Mouse (Mus musculus): ENCODE results near the gene Sema3d. TPM values are rescaled to one million over a fixed set of nuclear protein-coding genes. Genes with fewer than 3 reads are reported as not detected.

The Sema3d gene
- polyA plus RNA-seq, 1 experiment from 2014 or later = 7.9 TPM

DNA sequence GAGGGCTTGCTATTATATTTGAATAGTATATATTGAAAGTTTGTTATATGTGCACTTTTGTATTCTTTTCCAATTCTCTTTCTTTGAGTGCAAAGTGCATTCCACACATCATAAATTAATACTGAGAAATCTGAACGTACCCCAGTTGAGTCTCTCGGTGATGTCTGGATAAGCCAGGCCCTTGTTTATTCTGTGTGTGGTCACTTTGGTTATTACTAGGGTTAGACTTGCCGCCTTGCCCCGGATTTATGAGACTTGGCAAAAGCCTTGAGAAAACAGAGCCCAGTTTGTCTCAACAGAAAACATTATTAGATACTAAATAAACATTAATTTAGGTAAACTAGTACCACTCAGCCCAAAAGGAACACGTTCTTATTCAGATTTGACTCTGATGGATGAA lies 40.1 kb downstream of the Sema3d start:
- no peaks in the 10 kb centered on the region for H3K9me3 ChIP-seq (ENCODE audit: control insufficient read depth, low read length)
- H3K4me3 ChIP-seq (ENCODE audit: low read length) = no peak overlapping the region
- ATAC-seq (ENCODE audit: low read depth) = no peak
- no peak overlapping the region for H3K9ac ChIP-seq (ENCODE audit: low read length)
- 37% methylated on average over 5 of the region's 5 CpGs for WGBS
- no peaks in the 10 kb centered on the region for H3K4me1 ChIP-seq (replicated peaks; ENCODE audit: control insufficient read depth, insufficient read depth, low read length)
- no peak overlapping the region for H3K4me2 ChIP-seq (ENCODE audit: low read depth, low read length)
- H3K27ac ChIP-seq (ENCODE audit: low read length) = no peak overlapping the region
- H3K27me3 ChIP-seq (ENCODE audit: control insufficient read depth, insufficient read depth, low read depth, low read length) = no peaks in the 10 kb centered on the region
- no peaks in the 10 kb centered on the region for H3K36me3 ChIP-seq (ENCODE audit: control insufficient read depth, insufficient read depth, low read length)

GRCm38 (mm10) chr5:12441737-12442136 lies 58.6 kb downstream of the Sema3d start:
- no peak overlapping the region for H3K27ac ChIP-seq (ENCODE audit: low read length)
- H3K4me1 ChIP-seq (replicated peaks; ENCODE audit: control insufficient read depth, insufficient read depth, low read length) = no peaks in the 10 kb centered on the region
- ATAC-seq (ENCODE audit: low read depth) = no peak
- H3K27me3 ChIP-seq (ENCODE audit: control insufficient read depth, insufficient read depth, low read depth, low read length) = no peaks in the 10 kb centered on the region
- H3K4me2 ChIP-seq (ENCODE audit: low read depth, low read length) = no peak overlapping the region
- WGBS = 65% methylated on average over 1 of the region's 1 CpGs
- no peak overlapping the region for H3K4me3 ChIP-seq (ENCODE audit: low read length)
- no peak overlapping the region for H3K9ac ChIP-seq (ENCODE audit: low read length)
- no peaks in the 10 kb centered on the region for H3K9me3 ChIP-seq (ENCODE audit: control insufficient read depth, low read length)
- H3K36me3 ChIP-seq (ENCODE audit: control insufficient read depth, insufficient read depth, low read length) = no peaks in the 10 kb centered on the region

- Histone ChIP-seq H3K4me1 (replicated peaks; ENCODE audit: control insufficient read depth, insufficient read depth, low read length) (no peaks in the 10 kb centered on the region), H3K4me2 (ENCODE audit: low read depth, low read length) (no peak overlapping the region), H3K27ac (ENCODE audit: low read length) (no peak overlapping the region), H3K4me3 (ENCODE audit: low read length) (no peak overlapping the region), H3K27me3 (ENCODE audit: control insufficient read depth, insufficient read depth, low read depth, low read length) (no peaks in the 10 kb centered on the region), H3K36me3 (ENCODE audit: control insufficient read depth, insufficient read depth, low read length) (no peaks in the 10 kb centered on the region), H3K9me3 (ENCODE audit: control insufficient read depth, low read length) (no peaks in the 10 kb centered on the region), H3K9ac (ENCODE audit: low read length) (no peak overlapping the region)
- 54% methylated on average over 7 of the region's 7 CpGs for WGBS
- ATAC-seq (ENCODE audit: low read depth) = no peak
Measured at GRCm38 (mm10) chr5:12442176-12443105, 59.3 kb downstream of the Sema3d start.

DNA sequence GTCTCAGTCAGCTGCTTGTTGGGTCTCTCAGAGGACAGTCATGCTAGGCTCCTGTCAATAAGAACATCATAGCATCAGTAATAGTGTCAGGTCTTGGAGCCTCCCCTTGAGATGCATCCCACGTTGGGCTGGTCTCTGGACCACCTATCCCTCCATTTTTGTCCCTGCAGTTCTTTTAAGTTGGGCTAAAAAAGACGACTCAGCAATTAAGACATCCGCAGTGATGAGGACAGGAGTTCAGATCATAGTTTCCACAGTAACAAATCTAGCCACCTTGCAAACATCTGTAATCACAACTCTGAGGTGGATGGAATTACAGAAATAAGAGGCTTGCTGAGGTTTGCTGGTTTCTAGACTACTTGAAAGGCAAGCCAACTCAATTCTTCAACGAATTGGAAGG lies 67.9 kb downstream of the Sema3d start:
- Histone ChIP-seq H3K4me2 (ENCODE audit: low read depth, low read length) (no peak overlapping the region), H3K27me3 (ENCODE audit: control insufficient read depth, insufficient read depth, low read depth, low read length) (no peaks in the 10 kb centered on the region), H3K27ac (ENCODE audit: low read length) (no peak overlapping the region), H3K4me1 (replicated peaks; ENCODE audit: control insufficient read depth, insufficient read depth, low read length) (no peaks in the 10 kb centered on the region), H3K9me3 (ENCODE audit: control insufficient read depth, low read length) (no peaks in the 10 kb centered on the region), H3K4me3 (ENCODE audit: low read length) (no peak overlapping the region), H3K36me3 (ENCODE audit: control insufficient read depth, insufficient read depth, low read length) (no peaks in the 10 kb centered on the region), H3K9ac (ENCODE audit: low read length) (no peak overlapping the region)
- ATAC-seq (ENCODE audit: low read depth) = no peak
- WGBS = 85% methylated on average over 4 of the region's 4 CpGs

DNA sequence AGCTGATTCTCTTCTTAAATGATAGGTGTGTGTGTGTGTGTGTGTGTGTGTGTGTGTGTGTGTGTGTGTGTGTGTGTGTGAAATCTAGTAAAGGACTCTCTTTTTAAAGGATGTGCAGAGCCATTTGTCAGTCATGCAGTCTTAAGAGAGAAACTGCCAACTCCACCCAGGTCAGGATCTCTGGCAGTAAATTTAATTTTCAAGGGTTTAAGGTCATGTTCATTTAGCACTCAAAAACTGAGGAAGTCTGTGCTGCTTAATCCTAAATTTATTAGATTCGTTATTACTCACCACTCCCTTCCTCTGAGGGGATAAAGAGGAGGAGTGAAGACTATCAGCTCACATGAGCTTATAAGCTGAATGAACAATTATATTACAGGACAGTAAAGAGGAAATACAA lies 71.8 kb downstream of the Sema3d start:
- Histone ChIP-seq H3K27ac (ENCODE audit: low read length) (no peak overlapping the region), H3K4me2 (ENCODE audit: low read depth, low read length) (no peak overlapping the region), H3K9ac (ENCODE audit: low read length) (no peak overlapping the region), H3K9me3 (ENCODE audit: control insufficient read depth, low read length) (no peaks in the 10 kb centered on the region), H3K4me3 (ENCODE audit: low read length) (no peak overlapping the region), H3K4me1 (replicated peaks; ENCODE audit: control insufficient read depth, insufficient read depth, low read length) (no peaks in the 10 kb centered on the region), H3K36me3 (ENCODE audit: control insufficient read depth, insufficient read depth, low read length) (no peaks in the 10 kb centered on the region), H3K27me3 (ENCODE audit: control insufficient read depth, insufficient read depth, low read depth, low read length) (no peaks in the 10 kb centered on the region)
- WGBS = 62% methylated on average over 1 of the region's 1 CpGs
- ATAC-seq (ENCODE audit: low read depth) = no peak

- Histone ChIP-seq H3K36me3 (ENCODE audit: control insufficient read depth, insufficient read depth, low read length) (no peaks in the 10 kb centered on the region), H3K9ac (ENCODE audit: low read length) (no peak overlapping the region), H3K4me3 (ENCODE audit: low read length) (no peak overlapping the region), H3K4me1 (replicated peaks; ENCODE audit: control insufficient read depth, insufficient read depth, low read length) (no peaks in the 10 kb centered on the region), H3K9me3 (ENCODE audit: control insufficient read depth, low read length) (no peaks in the 10 kb centered on the region), H3K27ac (ENCODE audit: low read length) (no peak overlapping the region), H3K27me3 (ENCODE audit: control insufficient read depth, insufficient read depth, low read depth, low read length) (no peaks in the 10 kb centered on the region), H3K4me2 (ENCODE audit: low read depth, low read length) (no peak overlapping the region)
- ATAC-seq (ENCODE audit: low read depth) = no peak
- 72% methylated on average over 1 of the region's 1 CpGs for WGBS
Measured at GRCm38 (mm10) chr5:12457509-12457908, 74.3 kb downstream of the Sema3d start.

DNA sequence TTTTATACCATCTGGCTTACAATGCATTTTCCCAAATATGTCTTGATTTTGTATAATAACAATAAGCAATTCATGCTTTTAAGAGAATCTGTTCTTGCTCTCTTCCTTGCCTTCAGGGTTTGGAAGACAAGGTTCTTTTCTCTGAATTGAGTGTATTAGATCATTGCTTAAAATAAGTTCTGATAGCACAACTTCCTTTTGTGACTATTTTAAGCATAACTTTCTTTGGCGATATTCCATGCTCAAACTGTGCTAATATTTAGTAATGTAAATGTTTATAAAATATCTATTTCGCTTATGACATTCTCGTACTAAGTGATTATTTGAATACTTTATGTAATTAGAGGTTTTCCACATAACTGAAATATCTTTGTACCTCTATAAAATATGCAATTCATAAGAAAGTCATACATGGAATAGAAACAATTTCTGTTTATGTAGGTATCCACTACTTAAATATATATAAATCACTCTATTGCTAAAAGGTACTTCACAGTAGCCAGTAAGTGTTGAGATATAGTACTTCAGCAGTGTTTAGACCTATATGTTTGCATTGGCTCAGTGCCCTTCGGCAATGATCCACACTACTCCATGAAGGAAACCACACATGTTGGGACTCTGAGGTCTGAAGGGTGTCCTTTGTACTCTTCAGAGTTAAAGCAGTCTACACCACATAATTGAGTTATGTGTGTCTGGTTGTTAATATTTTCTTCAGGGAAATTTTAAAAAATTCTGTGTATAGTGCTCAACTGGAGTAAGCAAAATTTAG lies 84.6 kb downstream of the Sema3d start:
- no peak overlapping the region for H3K9ac ChIP-seq (ENCODE audit: low read length)
- 12% methylated on average over 4 of the region's 4 CpGs for WGBS
- ATAC-seq (ENCODE audit: low read depth) = peak; percentile 85

GRCm38 (mm10) chr5:12474904-12475638 lies 91.9 kb downstream of the Sema3d start:
- Histone ChIP-seq H3K4me3 (ENCODE audit: low read length) (no peak overlapping the region), H3K27ac (ENCODE audit: low read length) (no peak overlapping the region), H3K4me2 (ENCODE audit: low read depth, low read length) (no peak overlapping the region), H3K9ac (ENCODE audit: low read length) (no peak overlapping the region), H3K27me3 (ENCODE audit: control insufficient read depth, insufficient read depth, low read depth, low read length) (no peaks in the 10 kb centered on the region), H3K36me3 (ENCODE audit: control insufficient read depth, insufficient read depth, low read length) (no peaks in the 10 kb centered on the region), H3K4me1 (replicated peaks; ENCODE audit: control insufficient read depth, insufficient read depth, low read length) (no peaks in the 10 kb centered on the region), H3K9me3 (ENCODE audit: control insufficient read depth, low read length) (no peaks in the 10 kb centered on the region)
- ATAC-seq (ENCODE audit: low read depth) = no peak
- 58% methylated on average over 5 of the region's 5 CpGs for WGBS

More for the DNA sequence above, 84.6 kb downstream of the Sema3d start:
- Histone ChIP-seq H3K4me2 (ENCODE audit: low read depth, low read length) (no peak overlapping the region), H3K36me3 (ENCODE audit: control insufficient read depth, insufficient read depth, low read length) (no peaks in the 10 kb centered on the region), H3K9me3 (ENCODE audit: control insufficient read depth, low read length) (no peaks in the 10 kb centered on the region), H3K27me3 (ENCODE audit: control insufficient read depth, insufficient read depth, low read depth, low read length) (no peaks in the 10 kb centered on the region), H3K27ac (ENCODE audit: low read length) (no peak overlapping the region), H3K4me3 (ENCODE audit: low read length) (no peak overlapping the region), H3K4me1 (replicated peaks; ENCODE audit: control insufficient read depth, insufficient read depth, low read length) (0 out of 2 replicates have a peak, but pooled peaks cover 2% of the 10 kb centered on the region)

- no peak overlapping the region for H3K9ac ChIP-seq (ENCODE audit: low read length)
- no peak overlapping the region for H3K27ac ChIP-seq (ENCODE audit: low read length)
- H3K4me3 ChIP-seq (ENCODE audit: low read length) = no peak overlapping the region
- H3K36me3 ChIP-seq (ENCODE audit: control insufficient read depth, insufficient read depth, low read length) = no peaks in the 10 kb centered on the region
- no peaks in the 10 kb centered on the region for H3K4me1 ChIP-seq (replicated peaks; ENCODE audit: control insufficient read depth, insufficient read depth, low read length)
- 51% methylated on average over 4 of the region's 4 CpGs for WGBS
- H3K9me3 ChIP-seq (ENCODE audit: control insufficient read depth, low read length) = no peaks in the 10 kb centered on the region
- H3K27me3 ChIP-seq (ENCODE audit: control insufficient read depth, insufficient read depth, low read depth, low read length) = no peaks in the 10 kb centered on the region
- no peak overlapping the region for H3K4me2 ChIP-seq (ENCODE audit: low read depth, low read length)
- ATAC-seq (ENCODE audit: low read depth) = no peak
Measured at GRCm38 (mm10) chr5:12475639-12475916, 92.4 kb downstream of the Sema3d start.

Data from lung, embryonic 16.5 days (tissue).